Mouse (Mus musculus): ENCODE measurements around the gene Cyp51.

DNA sequence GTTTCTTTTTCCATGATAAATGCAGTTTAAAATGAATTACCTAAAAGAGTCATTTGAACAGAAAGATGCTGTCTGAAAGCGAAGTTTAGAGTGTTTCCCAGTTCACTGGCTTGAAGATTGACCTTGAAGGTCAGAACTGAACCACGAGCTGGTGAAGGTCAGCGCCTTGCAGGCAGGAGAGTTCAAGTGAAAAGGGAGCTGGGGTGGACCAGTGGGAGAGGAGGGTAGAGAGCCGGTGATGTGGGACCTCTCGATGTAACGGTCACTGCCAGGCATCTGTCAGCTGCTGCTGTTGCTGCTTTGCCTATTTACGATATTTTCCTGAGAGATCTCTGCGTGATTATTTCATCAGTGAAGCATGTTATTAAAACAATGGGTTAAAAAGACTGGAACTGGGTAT is 65.2 kb downstream of the Cyp51 start:
- TF ChIP-seq EP300 (IDR thresholded peaks at IDR 0.05; ENCODE audit: low read depth) = no peak
- no peak for TF ChIP-seq CTCF (IDR thresholded peaks at IDR 0.05; ENCODE audit: low read depth)
